11 mouse cellular contexts compared by ENCODE assay signal in genomic region chr7:90059249-90059628, GRCm38 (mm10).
DNase-seq lines count a peak whose midpoint lies in the region; ATAC-seq and TF ChIP-seq lines count a peak whose summit lies in the region.
"Had no signal": no experiment of that assay in that cellular context is flagged by ENCODE, and none has a peak within 500 bp of the region (broad histone marks: within the 10 kb centered on the region; RNA-seq: fewer than 3 reads in every experiment).

No protein-coding gene starts in this region.

- ATAC-seq in kidney, embryonic 16.5 days (ENCODE audit: low FRiP score, low TSS enrichment), result no peak
- ATAC-seq in CD4-positive, CD25-positive, alpha-beta regulatory T cell, adult 4 months, result peak; percentile 33
- ATAC-seq in embryonic facial prominence, embryonic 14.5 days (ENCODE audit: low read depth), result no peak
- no peak for ATAC-seq in liver, postnatal 0 days
- ATAC-seq: midbrain, embryonic 13.5 days had no signal

- TF ChIP-seq CTCF in liver, postnatal 0 days (IDR thresholded peaks at IDR 0.05; ENCODE audit: low read depth), result no peak

- WGBS in kidney, embryonic 16.5 days, result 50% methylated on average over 8 of the region's 8 CpGs
- 55% methylated on average over 8 of the region's 8 CpGs for WGBS in embryonic facial prominence, embryonic 14.5 days
- 52% methylated on average over 8 of the region's 8 CpGs for WGBS in liver, postnatal 0 days (ENCODE audit: insufficient replicate concordance)

- no peak overlapping the region for H3K9ac ChIP-seq in kidney, embryonic 16.5 days (replicated peaks; ENCODE audit: low read length)
- H3K9ac ChIP-seq in embryonic facial prominence, embryonic 14.5 days (ENCODE audit: low read depth, low read length), result no peak overlapping the region
- H3K9ac ChIP-seq in liver, postnatal 0 days (replicated peaks), result peak overlapping the region; percentile 57; the same call in 1 of the 2 replicates
- H3K9ac ChIP-seq: hindbrain, embryonic 14.5 days; midbrain, embryonic 13.5 days had no signal

- H3K9me3 ChIP-seq in kidney, embryonic 16.5 days (ENCODE audit: low read length), result no peaks in the 10 kb centered on the region
- H3K9me3 ChIP-seq in embryonic facial prominence, embryonic 14.5 days (ENCODE audit: control insufficient read depth, low read length), result no peaks in the 10 kb centered on the region
- no peaks in the 10 kb centered on the region for H3K9me3 ChIP-seq in liver, postnatal 0 days (ENCODE audit: low read length)
- H3K9me3 ChIP-seq: G1E; midbrain, embryonic 13.5 days had no signal

- H3K4me1 ChIP-seq in kidney, embryonic 16.5 days (ENCODE audit: insufficient read depth, low read length), result peaks cover 26% of the 10 kb centered on the region
- peaks cover 36% of the 10 kb centered on the region for H3K4me1 ChIP-seq in embryonic facial prominence, embryonic 14.5 days (ENCODE audit: control insufficient read depth, insufficient read depth, low read length)
- H3K4me1 ChIP-seq in liver, postnatal 0 days (ENCODE audit: insufficient read depth), result peaks cover 69% of the 10 kb centered on the region
- H3K4me1 ChIP-seq: midbrain, embryonic 13.5 days had no signal

- TF ChIP-seq EP300 in liver, postnatal 0 days (IDR thresholded peaks at IDR 0.05; ENCODE audit: low read depth), result no peak

- H3K4me2 ChIP-seq in kidney, embryonic 16.5 days (replicated peaks; ENCODE audit: low read depth, low read length), result no peak overlapping the region
- no peak overlapping the region for H3K4me2 ChIP-seq in embryonic facial prominence, embryonic 14.5 days (ENCODE audit: low read depth, low read length)
- H3K4me2 ChIP-seq in liver, postnatal 0 days (ENCODE audit: low read depth, low read length), result peak overlapping the region; percentile 66; the same call in 1 of the 2 replicates
- H3K4me2 ChIP-seq: hindbrain, embryonic 14.5 days; midbrain, embryonic 13.5 days had no signal

- DNase-seq in kidney, adult 18-20 months, result no peak
- no peak for DNase-seq in embryonic facial prominence, embryonic 14.5 days (ENCODE audit: low spot score)
- no peak for DNase-seq in liver, postnatal 0 days
- no peak for DNase-seq in cerebellum, adult 9-10 months
- no peak for DNase-seq in left cerebral cortex, adult 11 months (ENCODE audit: low spot score)
- no peak for DNase-seq in adrenal gland, postnatal 14 days

- peak overlapping the region; percentile 49 for H3K27ac ChIP-seq in kidney, embryonic 16.5 days (ENCODE audit: low read length)
- peak overlapping the region; percentile 68 for H3K27ac ChIP-seq in embryonic facial prominence, embryonic 14.5 days (replicated peaks; ENCODE audit: low read depth, low read length)
- H3K27ac ChIP-seq in liver, postnatal 0 days (ENCODE audit: low read depth), result peak overlapping the region; percentile 94
- H3K27ac ChIP-seq: hindbrain, embryonic 14.5 days; midbrain, embryonic 13.5 days had no signal

- no peaks in the 10 kb centered on the region for H3K36me3 ChIP-seq in kidney, embryonic 16.5 days (ENCODE audit: insufficient read depth, low read length)
- H3K36me3 ChIP-seq in embryonic facial prominence, embryonic 14.5 days (ENCODE audit: control insufficient read depth, insufficient read depth, low read length), result no peaks in the 10 kb centered on the region
- H3K36me3 ChIP-seq in liver, postnatal 0 days (replicated peaks; ENCODE audit: insufficient read depth, low read length), result no peaks in the 10 kb centered on the region
- H3K36me3 ChIP-seq: G1E; midbrain, embryonic 13.5 days had no signal

- H3K27me3 ChIP-seq in kidney, embryonic 16.5 days (ENCODE audit: insufficient read depth, low read length), result no peaks in the 10 kb centered on the region
- no peaks in the 10 kb centered on the region for H3K27me3 ChIP-seq in embryonic facial prominence, embryonic 14.5 days (replicated peaks; ENCODE audit: control insufficient read depth, insufficient read depth, low read length)
- H3K27me3 ChIP-seq in liver, postnatal 0 days (ENCODE audit: insufficient read depth, low read length), result no peaks in the 10 kb centered on the region
- H3K27me3 ChIP-seq: midbrain, embryonic 13.5 days had no signal

- no peak overlapping the region for H3K4me3 ChIP-seq in kidney, embryonic 16.5 days (ENCODE audit: low read length)
- H3K4me3 ChIP-seq in embryonic facial prominence, embryonic 14.5 days (ENCODE audit: low read depth, low read length), result no peak overlapping the region
- no peak overlapping the region for H3K4me3 ChIP-seq in liver, postnatal 0 days (ENCODE audit: low read depth, low read length)
- H3K4me3 ChIP-seq: midbrain, embryonic 13.5 days had no signal
